Mouse (Mus musculus) forebrain, embryonic 12.5 days (tissue): ENCODE measurements around the gene Pms1. TPM values are rescaled to one million over a fixed set of nuclear protein-coding genes. Genes with fewer than 3 reads are reported as not detected.
"Not testable (repeated sequence)": the region's sequence is repeated elsewhere in the genome, so short reads cannot be mapped to it uniquely, and the experiment has no call there.

Source experiments
- ATAC-seq: fragments of 200-750 bp; cut with Nextera tagmentation; 2 replicates; pipeline ENCODE4 v1.8.0; 2017; ENCODE audit warnings: moderate TSS enrichment; ENCODE audit not compliant: low FRiP score
- H3K27ac ChIP-seq: fragments of 300-500 bp; sonication (generic); 2 replicates; pipeline ENCODE4 v1.5.1; 2016; ENCODE audit warnings: mild to moderate bottlenecking
- H3K27me3 ChIP-seq: fragments of 300-500 bp; sonication (generic); 2 replicates; pipeline ENCODE4 v1.6.1; 2016; ENCODE audit warnings: mild to moderate bottlenecking
- H3K36me3 ChIP-seq: fragments of 300-500 bp; sonication (generic); replicated peaks from 2 replicates; pipeline ENCODE4 v1.6.1; 2016; ENCODE audit warnings: mild to moderate bottlenecking
- H3K4me1 ChIP-seq: fragments of 300-500 bp; sonication (generic); 2 replicates; pipeline ENCODE4 v1.6.1; 2016
- H3K4me2 ChIP-seq: fragments of 300-500 bp; sonication (generic); 2 replicates; pipeline ENCODE4 v1.6.1; 2016; ENCODE audit warnings: mild to moderate bottlenecking, moderate library complexity
- H3K4me3 ChIP-seq: fragments of 300-500 bp; sonication (generic); replicated peaks from 2 replicates; pipeline ENCODE4 v1.5.1; 2016; ENCODE audit warnings: mild to moderate bottlenecking
- H3K9ac ChIP-seq: fragments of 300-500 bp; sonication (generic); 2 replicates; pipeline ENCODE4 v1.6.1; 2016; ENCODE audit warnings: mild to moderate bottlenecking
- H3K9me3 ChIP-seq: fragments of 300-500 bp; sonication (generic); 2 replicates; pipeline ENCODE4 v1.6.1; 2016
- WGBS: fragments of 180-500 bp; shearing (Covaris S2); methylation state at CpG from one replicate; pipeline ENCODE4 v1.1.7; 2016; 5-methylcytosine and 5-hydroxymethylcytosine counted together
- polyA plus RNA-seq: library from polyadenylated mRNA; unstranded; fragments of >200 nt; fragmentation: Nextera tagmentation; extraction: Ambion mirVana; gene quantifications from 2 replicates; pipeline ENCODE4 v1.2.1, GENCODE M21; 2016

The Pms1 gene
- polyA plus RNA-seq, 1 experiment from 2014 or later = 26.3 TPM

- no peaks in the 10 kb centered on the region for H3K27me3 ChIP-seq
- H3K36me3 ChIP-seq = 0 out of 2 replicates have a peak, but pooled peaks cover 3% of the 10 kb centered on the region
- H3K4me2 ChIP-seq = no peak overlapping the region
- no peak overlapping the region for H3K27ac ChIP-seq
- no peak overlapping the region for H3K4me3 ChIP-seq
- H3K4me1 ChIP-seq = no peaks in the 10 kb centered on the region
- H3K9me3 ChIP-seq = no peaks in the 10 kb centered on the region
- H3K9ac ChIP-seq = no peak overlapping the region
- ATAC-seq = no peak
- 90% methylated on average over 3 of the region's 3 CpGs for WGBS
Observed at GRCm38 (mm10) chr1:53291197-53291596, 5.6 kb downstream of the Pms1 start.

- H3K9me3 ChIP-seq = no peaks in the 10 kb centered on the region
- H3K9ac ChIP-seq = no peak overlapping the region
- no peak overlapping the region for H3K27ac ChIP-seq
- H3K36me3 ChIP-seq = no peaks in the 10 kb centered on the region
- no peak for ATAC-seq
- no peaks in the 10 kb centered on the region for H3K27me3 ChIP-seq
- no peak overlapping the region for H3K4me2 ChIP-seq
- H3K4me1 ChIP-seq = no peaks in the 10 kb centered on the region
- H3K4me3 ChIP-seq = no peak overlapping the region
Observed at GRCm38 (mm10) chr1:53272646-53273045, 24.2 kb downstream of the Pms1 start.

GRCm38 (mm10) chr1:53269901-53270300 is 26.9 kb downstream of the Pms1 start:
- no peak overlapping the region for H3K27ac ChIP-seq
- no peak for ATAC-seq
- 94% methylated on average over 3 of the region's 3 CpGs for WGBS
- no peaks in the 10 kb centered on the region for H3K9me3 ChIP-seq
- H3K4me1 ChIP-seq = no peaks in the 10 kb centered on the region
- no peak overlapping the region for H3K4me3 ChIP-seq
- no peak overlapping the region for H3K9ac ChIP-seq
- peaks cover 6% of the 10 kb centered on the region for H3K36me3 ChIP-seq
- H3K27me3 ChIP-seq = no peaks in the 10 kb centered on the region
- no peak overlapping the region for H3K4me2 ChIP-seq

- not testable (repeated sequence) for H3K9ac ChIP-seq, H3K9me3 ChIP-seq, ATAC-seq, H3K36me3 ChIP-seq, H3K27me3 ChIP-seq, H3K4me1 ChIP-seq, H3K4me2 ChIP-seq, H3K4me3 ChIP-seq, H3K27ac ChIP-seq
Observed at GRCm38 (mm10) chr1:53264958-53265612, 31.7 kb downstream of the Pms1 start.

- no peak overlapping the region for H3K4me3 ChIP-seq
- H3K27ac ChIP-seq = no peak overlapping the region
- no peak for ATAC-seq
- H3K9me3 ChIP-seq = no peaks in the 10 kb centered on the region
- WGBS = 25% methylated on average over 1 of the region's 1 CpGs
- no peaks in the 10 kb centered on the region for H3K4me1 ChIP-seq
- H3K36me3 ChIP-seq = no peaks in the 10 kb centered on the region
- no peaks in the 10 kb centered on the region for H3K27me3 ChIP-seq
- no peak overlapping the region for H3K9ac ChIP-seq
- H3K4me2 ChIP-seq = no peak overlapping the region
Observed at GRCm38 (mm10) chr1:53226063-53226462, 70.8 kb downstream of the Pms1 start.

GRCm38 (mm10) chr1:53225616-53226015 is 71.2 kb downstream of the Pms1 start:
- H3K4me1 ChIP-seq = no peaks in the 10 kb centered on the region
- no peaks in the 10 kb centered on the region for H3K36me3 ChIP-seq
- no peaks in the 10 kb centered on the region for H3K27me3 ChIP-seq
- H3K9me3 ChIP-seq = no peaks in the 10 kb centered on the region
- WGBS = 85% methylated on average over 3 of the region's 3 CpGs
- no peak overlapping the region for H3K4me3 ChIP-seq
- no peak overlapping the region for H3K27ac ChIP-seq
- H3K4me2 ChIP-seq = no peak overlapping the region
- ATAC-seq = no peak
- H3K9ac ChIP-seq = no peak overlapping the region

- H3K4me2 ChIP-seq = no peak overlapping the region
- WGBS = 74% methylated on average over 1 of the region's 1 CpGs
- H3K4me1 ChIP-seq = no peaks in the 10 kb centered on the region
- H3K4me3 ChIP-seq = no peak overlapping the region
- no peak overlapping the region for H3K9ac ChIP-seq
- no peaks in the 10 kb centered on the region for H3K36me3 ChIP-seq
- no peaks in the 10 kb centered on the region for H3K9me3 ChIP-seq
- no peaks in the 10 kb centered on the region for H3K27me3 ChIP-seq
- no peak for ATAC-seq
- H3K27ac ChIP-seq = no peak overlapping the region
Observed at GRCm38 (mm10) chr1:53224775-53225174, 72.0 kb downstream of the Pms1 start.

GRCm38 (mm10) chr1:53210136-53210535 is 86.7 kb downstream of the Pms1 start:
- Histone ChIP-seq H3K9ac (no peak overlapping the region), H3K27ac (no peak overlapping the region), H3K36me3 (no peaks in the 10 kb centered on the region; the same call in 1 of the 2 replicates), H3K4me2 (no peak overlapping the region), H3K4me1 (no peaks in the 10 kb centered on the region), H3K27me3 (no peaks in the 10 kb centered on the region), H3K9me3 (no peaks in the 10 kb centered on the region), H3K4me3 (no peak overlapping the region)
- ATAC-seq = no peak

- no peak for ATAC-seq
- 97% methylated on average over 2 of the region's 2 CpGs for WGBS
- no peak overlapping the region for H3K4me2 ChIP-seq
- no peak overlapping the region for H3K4me3 ChIP-seq
- H3K27me3 ChIP-seq = no peaks in the 10 kb centered on the region
- H3K9ac ChIP-seq = no peak overlapping the region
- H3K9me3 ChIP-seq = no peaks in the 10 kb centered on the region
- H3K4me1 ChIP-seq = no peaks in the 10 kb centered on the region
- H3K27ac ChIP-seq = no peak overlapping the region
- peaks cover 3% of the 10 kb centered on the region; the same call in 1 of the 2 replicates for H3K36me3 ChIP-seq
Observed at GRCm38 (mm10) chr1:53203902-53204301, 92.9 kb downstream of the Pms1 start.

- H3K9me3 ChIP-seq = no peaks in the 10 kb centered on the region
- peaks cover 3% of the 10 kb centered on the region; the same call in 1 of the 2 replicates for H3K36me3 ChIP-seq
- no peak overlapping the region for H3K27ac ChIP-seq
- WGBS = 79% methylated on average over 2 of the region's 2 CpGs
- H3K27me3 ChIP-seq = no peaks in the 10 kb centered on the region
- H3K9ac ChIP-seq = no peak overlapping the region
- no peak overlapping the region for H3K4me2 ChIP-seq
- no peak for ATAC-seq
- no peaks in the 10 kb centered on the region for H3K4me1 ChIP-seq
- no peak overlapping the region for H3K4me3 ChIP-seq
Observed at GRCm38 (mm10) chr1:53201630-53202199, 95.1 kb downstream of the Pms1 start.

- Histone ChIP-seq H3K27ac (no peak overlapping the region), H3K4me2 (no peak overlapping the region), H3K9ac (no peak overlapping the region), H3K9me3 (no peaks in the 10 kb centered on the region), H3K4me3 (no peak overlapping the region), H3K27me3 (no peaks in the 10 kb centered on the region), H3K4me1 (no peaks in the 10 kb centered on the region), H3K36me3 (0 out of 2 replicates have a peak, but pooled peaks cover 2% of the 10 kb centered on the region)
- no peak for ATAC-seq
- 87% methylated on average over 3 of the region's 3 CpGs for WGBS
Observed at GRCm38 (mm10) chr1:53194536-53194935, 102.3 kb downstream of the Pms1 start.

GRCm38 (mm10) chr1:53191234-53191633 is 105.6 kb downstream of the Pms1 start:
- no peaks in the 10 kb centered on the region for H3K27me3 ChIP-seq
- 45% methylated on average over 3 of the region's 3 CpGs for WGBS
- no peak overlapping the region for H3K9ac ChIP-seq
- no peaks in the 10 kb centered on the region for H3K9me3 ChIP-seq
- H3K4me3 ChIP-seq = no peak overlapping the region
- H3K27ac ChIP-seq = no peak overlapping the region
- ATAC-seq = no peak
- no peaks in the 10 kb centered on the region for H3K4me1 ChIP-seq
- H3K36me3 ChIP-seq = 0 out of 2 replicates have a peak, but pooled peaks cover 2% of the 10 kb centered on the region
- H3K4me2 ChIP-seq = no peak overlapping the region

- no peak overlapping the region for H3K4me2 ChIP-seq
- H3K9ac ChIP-seq = no peak overlapping the region
- no peak overlapping the region for H3K4me3 ChIP-seq
- WGBS = 74% methylated on average over 3 of the region's 3 CpGs
- H3K27ac ChIP-seq = no peak overlapping the region
- no peak for ATAC-seq
- no peaks in the 10 kb centered on the region for H3K4me1 ChIP-seq
- no peaks in the 10 kb centered on the region for H3K27me3 ChIP-seq
- no peaks in the 10 kb centered on the region for H3K9me3 ChIP-seq
- 0 out of 2 replicates have a peak, but pooled peaks cover 2% of the 10 kb centered on the region for H3K36me3 ChIP-seq
Observed at GRCm38 (mm10) chr1:53189620-53190019, 107.2 kb downstream of the Pms1 start.
